Mouse (Mus musculus): Measurements from ENCODE around the gene Raver1.

GRCm38 (mm10) chr9:21072641-21073040 lies 19.2 kb downstream of the Raver1 start:
- TF ChIP-seq CTCF (IDR thresholded peaks at IDR 0.05; ENCODE audit: low read depth, low read length) = no peak
- TF ChIP-seq POLR2A (IDR thresholded peaks at IDR 0.05; ENCODE audit: insufficient read depth, low read length) = no peak
- TF ChIP-seq EP300 (IDR thresholded peaks at IDR 0.05; ENCODE audit: insufficient read depth, low read depth, low read length) = no peak
